Mouse (Mus musculus) C2C12 (cell line): Measurements from ENCODE around the gene Trak1. TPM values are rescaled to one million over a fixed set of nuclear protein-coding genes. Genes with fewer than 3 reads are reported as not detected.

Experiments used
- H3K27me3 ChIP-seq: one replicate; pipeline ENCODE4 v1.6.1; 2011; ENCODE audit not compliant: control insufficient read depth, insufficient read depth, insufficient read length
- H3K36me3 ChIP-seq: one replicate; pipeline ENCODE4 v1.6.1; 2011; ENCODE audit not compliant: control insufficient read depth, insufficient read depth
- H3K4me3 ChIP-seq: one replicate; pipeline ENCODE4 v1.5.1; 2011; ENCODE audit warnings: mild to moderate bottlenecking, control low read depth; ENCODE audit not compliant: poor library complexity, insufficient read depth, severe bottlenecking
- H3K79me2 ChIP-seq: one replicate; pipeline ENCODE4 v1.6.1; 2011; ENCODE audit not compliant: control insufficient read depth, insufficient read depth
- H3K79me3 ChIP-seq: one replicate; pipeline ENCODE4 v1.6.1; 2011; ENCODE audit warnings: low read depth, control low read depth
- H3ac ChIP-seq: one replicate; pipeline ENCODE3; 2011; ENCODE audit warnings: low read depth; ENCODE audit not compliant: control insufficient read depth, insufficient read length
- CEBPB ChIP-seq: IDR thresholded peaks from one replicate; pipeline ENCODE4 v1.6.1; 2011; ENCODE audit warnings: low read depth, mild to moderate bottlenecking, control low read depth, moderate library complexity
- CTCF ChIP-seq: IDR thresholded peaks from one replicate; pipeline ENCODE4 v1.5.1; 2011; ENCODE audit not compliant: control insufficient read depth, insufficient read depth, insufficient read length
- FOSL1 ChIP-seq: IDR thresholded peaks from one replicate; pipeline ENCODE4 v1.8.0; 2011; ENCODE audit warnings: mild to moderate bottlenecking, low read length; ENCODE audit not compliant: poor library complexity, insufficient read depth, severe bottlenecking
- MAX ChIP-seq: IDR thresholded peaks from one replicate; pipeline ENCODE4 v1.6.1; 2011; ENCODE audit warnings: mild to moderate bottlenecking, control low read depth
- MYOD1 ChIP-seq: IDR thresholded peaks from one replicate; pipeline ENCODE4 v1.6.1; 2011; ENCODE audit warnings: low read depth; ENCODE audit not compliant: control insufficient read depth, insufficient read length
- MYOG ChIP-seq: IDR thresholded peaks from one replicate; pipeline ENCODE4 v1.6.1; 2011; ENCODE audit not compliant: control insufficient read depth, insufficient read length; ENCODE audit errors: extremely low read depth
- USF1 ChIP-seq: IDR thresholded peaks from one replicate; pipeline ENCODE4 v1.6.1; 2011; ENCODE audit warnings: low read depth, mild to moderate bottlenecking, control low read depth, moderate library complexity
- polyA plus RNA-seq: library from polyadenylated mRNA; unstranded; fragments of >200 nt; fragmentation: generic; extraction: Trizol; gene quantifications from one replicate; pipeline ENCODE4 v1.2.1, GENCODE M21; 2012; ENCODE audit warnings: missing spikeins

The Trak1 gene
- polyA plus RNA-seq, 1 experiment: 26.6 TPM

DNA sequence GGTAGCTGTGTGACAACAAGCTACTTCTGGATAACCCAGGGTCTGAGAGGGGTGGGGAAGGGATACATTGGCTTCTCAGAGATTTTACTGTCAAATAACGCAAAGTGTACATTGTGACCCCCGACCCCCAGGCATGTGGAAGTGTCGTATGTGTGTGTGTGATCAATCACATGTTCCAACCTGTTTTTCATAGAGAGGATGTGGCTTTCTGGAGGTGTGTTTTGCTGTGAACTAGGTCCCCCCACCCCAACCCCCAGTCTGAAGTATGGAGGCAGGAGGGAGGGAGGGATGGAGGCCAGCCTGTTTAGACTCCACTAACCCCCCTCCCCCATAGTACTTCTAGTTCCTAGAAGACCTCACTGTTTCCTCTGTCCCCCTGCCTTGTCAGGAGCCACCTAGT, 157.6 kb downstream of the Trak1 start:
- no peak overlapping the region for H3ac ChIP-seq
- no peak overlapping the region for H3K4me3 ChIP-seq
- no peak for TF ChIP-seq CEBPB
- TF ChIP-seq FOSL1: no peak
- no peak for TF ChIP-seq MAX
- no peak for TF ChIP-seq USF1
- no peak for TF ChIP-seq MYOD1
- TF ChIP-seq CTCF: no peak
- TF ChIP-seq MYOG: no peak
- H3K27me3 ChIP-seq: no peaks in the 10 kb centered on the region
- peaks cover 7% of the 10 kb centered on the region for H3K36me3 ChIP-seq
- no peaks in the 10 kb centered on the region for H3K79me3 ChIP-seq
- no peaks in the 10 kb centered on the region for H3K79me2 ChIP-seq

DNA sequence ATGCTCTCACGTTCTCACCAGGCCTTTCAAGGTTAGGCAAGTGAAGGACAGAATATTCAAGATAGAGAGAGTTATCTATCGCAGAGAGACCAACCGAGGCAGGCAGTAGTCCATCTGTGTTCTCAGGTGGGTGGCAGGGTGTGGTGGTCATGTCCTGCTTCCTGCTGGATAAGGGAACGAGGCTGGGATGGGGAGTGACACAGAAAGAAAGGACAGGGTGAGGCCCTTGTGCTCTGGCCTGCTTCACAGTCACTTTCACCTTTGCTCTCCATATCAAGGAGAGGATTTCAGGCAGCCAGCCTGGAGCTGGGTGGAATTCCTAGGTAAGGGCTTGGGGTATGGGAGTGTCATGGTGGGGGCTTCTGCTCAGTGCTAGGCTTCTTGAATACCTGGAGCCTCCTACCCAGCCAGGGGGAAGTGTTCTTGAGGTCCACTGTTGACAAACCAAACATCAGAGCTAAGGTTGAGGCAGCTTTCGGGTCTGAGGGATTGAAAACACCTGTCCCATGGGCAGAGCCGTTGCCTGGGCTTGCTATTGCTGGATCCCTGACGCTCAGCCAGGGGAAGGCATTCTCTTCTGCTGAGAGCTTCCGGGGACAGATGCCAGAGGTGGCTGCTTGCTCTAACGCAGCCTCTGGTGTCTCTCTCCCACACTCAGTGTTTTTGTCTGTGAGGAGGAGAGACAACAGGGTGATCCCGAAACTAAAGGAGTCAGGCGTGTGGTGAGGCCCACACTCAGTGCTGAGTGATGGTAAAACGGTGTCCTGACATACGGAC, 159.6 kb downstream of the Trak1 start:
- H3K79me3 ChIP-seq: no peaks in the 10 kb centered on the region
- H3K27me3 ChIP-seq: no peaks in the 10 kb centered on the region
- no peak for TF ChIP-seq USF1
- no peak for TF ChIP-seq FOSL1
- TF ChIP-seq MAX: no peak
- TF ChIP-seq CEBPB: no peak
- TF ChIP-seq CTCF: no peak
- TF ChIP-seq MYOD1: no peak
- TF ChIP-seq MYOG: no peak
- H3ac ChIP-seq: no peak overlapping the region
- peaks cover 5% of the 10 kb centered on the region for H3K36me3 ChIP-seq
- H3K79me2 ChIP-seq: no peaks in the 10 kb centered on the region
- H3K4me3 ChIP-seq: no peak overlapping the region

DNA sequence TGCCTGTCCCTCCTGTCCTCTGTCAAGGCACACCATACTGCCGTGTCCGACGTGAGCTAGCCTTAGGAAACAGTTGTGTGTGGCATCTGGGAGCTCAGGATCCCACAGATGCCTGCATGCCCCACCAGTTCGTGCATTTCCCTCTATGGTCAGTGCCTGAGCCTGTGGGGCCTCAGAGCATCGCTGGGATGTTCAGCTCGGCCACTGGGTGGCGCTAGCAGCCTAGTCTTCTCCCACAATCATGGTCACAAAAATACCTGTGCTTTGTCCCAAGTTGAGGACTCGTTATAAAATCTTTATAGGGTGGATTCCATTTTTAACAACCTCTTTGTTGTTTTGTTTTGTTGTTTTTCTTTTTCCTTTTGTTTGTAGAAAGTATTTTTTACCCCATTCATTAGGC, 161.2 kb downstream of the Trak1 start:
- peaks cover 5% of the 10 kb centered on the region for H3K36me3 ChIP-seq
- H3ac ChIP-seq: no peak overlapping the region
- H3K79me2 ChIP-seq: no peaks in the 10 kb centered on the region
- TF ChIP-seq CTCF (peak; percentile 67), MYOG (no peak), MYOD1 (no peak), USF1 (no peak), CEBPB (no peak)
- no peaks in the 10 kb centered on the region for H3K27me3 ChIP-seq
- no peak overlapping the region for H3K4me3 ChIP-seq
- no peaks in the 10 kb centered on the region for H3K79me3 ChIP-seq

DNA sequence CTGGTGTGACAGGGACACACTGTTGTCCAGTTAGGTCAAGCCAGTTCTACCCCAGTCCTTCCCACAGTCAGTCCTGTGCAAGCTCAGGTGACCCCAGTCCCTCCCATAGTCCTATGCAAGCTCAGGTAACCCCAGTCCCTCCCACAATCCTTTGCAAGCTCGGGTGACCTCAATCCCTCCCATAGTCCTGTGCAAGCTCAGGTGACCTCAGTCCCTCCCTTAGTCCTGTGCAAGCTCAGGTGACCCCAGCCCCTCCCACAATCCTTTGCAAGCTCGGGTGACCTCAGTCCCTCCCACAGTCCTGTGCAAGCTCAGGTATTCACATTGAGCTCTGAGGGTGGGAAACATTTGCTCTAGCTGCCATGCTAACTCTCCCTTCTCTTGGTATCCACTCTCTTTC, 162.6 kb downstream of the Trak1 start:
- H3ac ChIP-seq: no peak overlapping the region
- no peaks in the 10 kb centered on the region for H3K79me3 ChIP-seq
- no peaks in the 10 kb centered on the region for H3K27me3 ChIP-seq
- peaks cover 5% of the 10 kb centered on the region for H3K36me3 ChIP-seq
- TF ChIP-seq USF1: no peak
- TF ChIP-seq FOSL1: no peak
- TF ChIP-seq CTCF: no peak
- no peak for TF ChIP-seq MAX
- TF ChIP-seq CEBPB: no peak
- TF ChIP-seq MYOD1: no peak
- TF ChIP-seq MYOG: no peak
- H3K79me2 ChIP-seq: no peaks in the 10 kb centered on the region
- no peak overlapping the region for H3K4me3 ChIP-seq

DNA sequence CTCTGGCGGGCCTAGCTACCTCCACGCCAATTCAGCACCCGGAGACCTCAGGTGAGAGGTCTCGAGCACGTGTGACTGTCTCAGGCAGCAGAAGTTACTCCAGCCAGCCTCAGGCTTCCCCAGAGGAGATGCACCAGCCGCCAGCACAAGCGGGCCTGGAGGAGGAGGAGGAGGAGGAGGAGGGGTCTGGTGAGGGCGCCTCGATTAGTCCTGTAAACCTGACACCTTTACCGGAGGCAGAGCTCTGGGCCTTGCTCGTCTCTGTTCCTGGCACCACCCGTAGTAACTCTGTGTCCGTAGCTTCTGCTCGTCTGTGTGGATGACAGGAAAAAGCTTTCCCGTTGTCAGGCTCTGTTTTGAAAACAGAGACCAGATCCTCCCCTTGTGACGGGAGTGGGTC, 163.2 kb downstream of the Trak1 start:
- Histone ChIP-seq H3K79me3 (no peaks in the 10 kb centered on the region), H3K4me3 (no peak overlapping the region)
- TF ChIP-seq FOSL1: no peak
- no peak for TF ChIP-seq MYOG
- no peak for TF ChIP-seq USF1
- TF ChIP-seq MYOD1: no peak
- TF ChIP-seq CTCF: no peak
- no peak for TF ChIP-seq MAX
- TF ChIP-seq CEBPB: no peak

DNA sequence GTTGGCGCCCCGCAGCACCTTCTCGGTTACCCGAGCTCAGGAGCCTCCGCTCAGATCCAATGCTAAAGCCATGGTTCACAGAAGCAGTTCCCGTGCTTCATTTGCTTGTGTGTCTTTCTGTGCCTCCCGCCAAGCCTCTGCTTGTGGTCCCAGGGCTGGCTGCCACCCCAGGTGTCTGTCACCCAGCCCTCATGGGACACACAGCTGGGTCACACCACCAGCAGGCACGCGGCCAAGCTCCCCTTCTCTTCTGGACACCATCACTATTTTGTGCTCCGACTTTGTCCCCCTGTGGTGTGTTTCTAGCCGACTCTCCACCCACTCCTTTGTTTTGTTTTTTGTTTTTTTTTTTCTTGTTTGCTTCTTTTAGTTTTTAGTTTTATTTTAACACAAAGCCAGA, 170.2 kb downstream of the Trak1 start:
- no peaks in the 10 kb centered on the region for H3K27me3 ChIP-seq
- TF ChIP-seq CEBPB (no peak), FOSL1 (no peak), CTCF (no peak), MYOD1 (no peak), MYOG (no peak), USF1 (no peak), MAX (no peak)
- H3ac ChIP-seq: no peak overlapping the region
- H3K79me3 ChIP-seq: no peaks in the 10 kb centered on the region
- H3K4me3 ChIP-seq: no peak overlapping the region
- H3K36me3 ChIP-seq: no peaks in the 10 kb centered on the region
- H3K79me2 ChIP-seq: no peaks in the 10 kb centered on the region

More for the DNA sequence above, 163.2 kb downstream of the Trak1 start:
- Histone ChIP-seq H3K36me3 (peaks cover 5% of the 10 kb centered on the region), H3K79me2 (no peaks in the 10 kb centered on the region), H3ac (no peak overlapping the region), H3K27me3 (no peaks in the 10 kb centered on the region)
